Mouse (Mus musculus) midbrain, postnatal 0 days (tissue): Measurements from ENCODE around the gene Krt4. TPM values are rescaled to one million over a fixed set of nuclear protein-coding genes. Genes with fewer than 3 reads are reported as not detected.

Experiments used
- ATAC-seq: fragments of 200-750 bp; cut with Nextera tagmentation; 2 replicates; pipeline ENCODE4 v1.8.0; 2017; ENCODE audit warnings: moderate number of reproducible peaks, mild to moderate bottlenecking, moderate TSS enrichment, moderate library complexity; ENCODE audit not compliant: low FRiP score
- DNase-seq: peaks from one replicate; pipeline ENCODE4 v3.0.0-alpha.2; 2015; ENCODE audit warnings: low spot score
- H3K27ac ChIP-seq: fragments of 300-500 bp; sonication (generic); 2 replicates; pipeline ENCODE4 v1.5.1; 2014; ENCODE audit warnings: low read depth, mild to moderate bottlenecking, low read length, mixed read lengths
- H3K27me3 ChIP-seq: fragments of 300-500 bp; sonication (generic); 2 replicates; pipeline ENCODE4 v1.6.1; 2014; ENCODE audit warnings: low read length, control low read depth, mixed read lengths; ENCODE audit not compliant: insufficient read depth
- H3K36me3 ChIP-seq: fragments of 300-500 bp; sonication (generic); 2 replicates; pipeline ENCODE4 v1.6.1; 2014; ENCODE audit warnings: low read length, control low read depth, mixed read lengths; ENCODE audit not compliant: insufficient read depth
- H3K4me1 ChIP-seq: fragments of 300-500 bp; sonication (generic); 2 replicates; pipeline ENCODE4 v1.6.1; 2014; ENCODE audit warnings: mild to moderate bottlenecking, control low read depth, antibody characterized with exemption, low read length, mixed read lengths; ENCODE audit not compliant: insufficient read depth
- H3K4me2 ChIP-seq: fragments of 300-500 bp; sonication (generic); 2 replicates; pipeline ENCODE4 v1.6.1; 2014; ENCODE audit warnings: low read depth, mild to moderate bottlenecking, low read length, mixed read lengths; ENCODE audit not compliant: poor library complexity, severe bottlenecking
- H3K4me3 ChIP-seq: fragments of 300-500 bp; sonication (generic); 2 replicates; pipeline ENCODE4 v1.5.1; 2014; ENCODE audit warnings: low read depth, mild to moderate bottlenecking, low read length, moderate library complexity
- H3K9ac ChIP-seq: fragments of 300-500 bp; sonication (generic); replicated peaks from 2 replicates; pipeline ENCODE4 v1.6.1; 2014; ENCODE audit warnings: mild to moderate bottlenecking, low read length, moderate library complexity, mixed read lengths; ENCODE audit not compliant: poor library complexity, severe bottlenecking
- H3K9me3 ChIP-seq: fragments of 300-500 bp; sonication (generic); 2 replicates; pipeline ENCODE4 v1.6.1; 2016; ENCODE audit warnings: low read length, control low read depth
- CTCF ChIP-seq: IDR thresholded peaks from 2 replicates; pipeline ENCODE4 v1.5.1; 2016; ENCODE audit warnings: antibody characterized with exemption, mild to moderate bottlenecking
- WGBS: fragments of 180-500 bp; shearing (Covaris S2); extraction: QIAGEN DNeasy Blood & Tissue Kit; methylation state at CpG from one replicate; pipeline ENCODE4 v1.1.7; 2014; 5-methylcytosine and 5-hydroxymethylcytosine counted together
- polyA plus RNA-seq: library from polyadenylated mRNA; unstranded; fragments of >200 nt; fragmentation: Nextera tagmentation; extraction: Ambion mirVana; gene quantifications from 2 replicates; pipeline ENCODE4 v1.2.1, GENCODE M21; 2015
- total RNA-seq: library from RNA; depleted of rRNA; stranded (reverse); fragments of >200 nt; gene quantifications from 2 replicates; pipeline ENCODE4 v1.2.3, GENCODE M21; 2014

Krt4 gene
- total and polyA plus RNA-seq, 2 experiments from 2014 or later = 0.38 TPM; not detected in 1

- no peak overlapping the region for H3K27ac ChIP-seq
- no peaks in the 10 kb centered on the region for H3K9me3 ChIP-seq
- WGBS = 73% methylated on average over 5 of the region's 5 CpGs
- H3K4me2 ChIP-seq = no peak overlapping the region
- no peaks in the 10 kb centered on the region for H3K4me1 ChIP-seq
- H3K9ac ChIP-seq = no peak overlapping the region
- DNase-seq (no peak), ATAC-seq (no peak)
- no peak overlapping the region for H3K4me3 ChIP-seq
- TF ChIP-seq CTCF = no peak
- H3K36me3 ChIP-seq = no peaks in the 10 kb centered on the region
- no peaks in the 10 kb centered on the region for H3K27me3 ChIP-seq
These were observed 19.7 kb downstream of the Krt4 start for GRCm38 (mm10) chr15:101904849-101905248.

- Histone ChIP-seq H3K27me3 (no peaks in the 10 kb centered on the region), H3K4me2 (no peak overlapping the region), H3K9me3 (no peaks in the 10 kb centered on the region), H3K27ac (no peak overlapping the region), H3K4me3 (no peak overlapping the region), H3K4me1 (no peaks in the 10 kb centered on the region), H3K36me3 (no peaks in the 10 kb centered on the region), H3K9ac (no peak overlapping the region)
- 47% methylated on average over 12 of the region's 12 CpGs for WGBS
- ATAC-seq = no peak
- DNase-seq = peak; percentile 7
- TF ChIP-seq CTCF = peak; percentile 59
These were observed 22.1 kb downstream of the Krt4 start for GRCm38 (mm10) chr15:101902171-101903149.

GRCm38 (mm10) chr15:101895216-101895615 is 29.3 kb downstream of the Krt4 start:
- H3K9me3 ChIP-seq = no peaks in the 10 kb centered on the region
- no peaks in the 10 kb centered on the region for H3K27me3 ChIP-seq
- H3K9ac ChIP-seq = no peak overlapping the region
- H3K4me1 ChIP-seq = no peaks in the 10 kb centered on the region
- no peak overlapping the region for H3K27ac ChIP-seq
- H3K36me3 ChIP-seq = no peaks in the 10 kb centered on the region
- DNase-seq (no peak), ATAC-seq (no peak)
- H3K4me2 ChIP-seq = no peak overlapping the region
- TF ChIP-seq CTCF = no peak
- 94% methylated on average over 4 of the region's 4 CpGs for WGBS
- no peak overlapping the region for H3K4me3 ChIP-seq

- Histone ChIP-seq H3K27ac (no peak within 1 kb of the TSS), H3K4me3 (no peak within 1 kb of the TSS), H3K4me2 (no peak within 1 kb of the TSS), H3K4me1 (no peaks in the 10 kb centered on the region), H3K27me3 (no peaks in the 10 kb centered on the region), H3K9me3 (no peaks in the 10 kb centered on the region), H3K36me3 (no peaks in the 10 kb centered on the region), H3K9ac (no peak within 1 kb of the TSS)
- 58% methylated on average over 4 of the region's 4 CpGs for WGBS
- ATAC-seq = no peak
- DNase-seq = no peak
- TF ChIP-seq CTCF = no peak
These were observed 31.7 kb downstream of the Krt4 start, which contains the start of gene Krt76 for GRCm38 (mm10) chr15:101892820-101893219. Krt76 (minus strand) TSS chr15:101892920.

- Histone ChIP-seq H3K27ac (no peak overlapping the region), H3K36me3 (no peaks in the 10 kb centered on the region), H3K27me3 (no peaks in the 10 kb centered on the region; the same call in 1 of the 2 replicates), H3K4me2 (no peak overlapping the region), H3K4me3 (no peak overlapping the region), H3K9ac (no peak overlapping the region), H3K4me1 (no peaks in the 10 kb centered on the region), H3K9me3 (no peaks in the 10 kb centered on the region)
- ATAC-seq (no peak), DNase-seq (peak; percentile 6)
- 46% methylated on average over 10 of the region's 11 CpGs for WGBS
- no peak for TF ChIP-seq CTCF
These were observed 44.8 kb downstream of the Krt4 start for GRCm38 (mm10) chr15:101879776-101880175.

GRCm38 (mm10) chr15:101878041-101878440 is 46.5 kb downstream of the Krt4 start:
- Histone ChIP-seq H3K4me2 (no peak overlapping the region), H3K27me3 (no peaks in the 10 kb centered on the region; the same call in 1 of the 2 replicates), H3K27ac (no peak overlapping the region), H3K9ac (no peak overlapping the region), H3K9me3 (no peaks in the 10 kb centered on the region), H3K36me3 (no peaks in the 10 kb centered on the region), H3K4me1 (no peaks in the 10 kb centered on the region), H3K4me3 (no peak overlapping the region)
- no peak for DNase-seq
- WGBS = 69% methylated on average over 2 of the region's 2 CpGs
- TF ChIP-seq CTCF = no peak
- no peak for ATAC-seq
